ENCODE assay signal across 27 mouse cellular contexts in genomic region chr15:82350349-82350748, GRCm38 (mm10). TPM values are rescaled to one million over a fixed set of nuclear protein-coding genes. Genes with fewer than 3 reads are reported as not detected.
DNase-seq lines count a peak whose midpoint lies in the region; ATAC-seq and TF ChIP-seq lines count a peak whose summit lies in the region.
"Had no signal": no experiment of that assay in that cellular context is flagged by ENCODE, and none has a peak within 500 bp of the region (broad histone marks: within the 10 kb centered on the region; RNA-seq: fewer than 3 reads in every experiment).

No protein-coding gene starts in this region.

- no peak overlapping the region for H3K9ac ChIP-seq in kidney, embryonic 16.5 days (replicated peaks; ENCODE audit: low read length)
- H3K9ac ChIP-seq in intestine, embryonic 16.5 days (ENCODE audit: low read depth, low read length): peak overlapping the region; percentile 25; the same call in 1 of the 2 replicates
- H3K9ac ChIP-seq in liver, embryonic 13.5 days: 0 out of 2 replicates have a peak overlapping the region, but pooled peaks have one; percentile 26
- H3K9ac ChIP-seq: forebrain, postnatal 0 days; heart, embryonic 15.5 days; midbrain, embryonic 13.5 days; neural tube, embryonic 12.5 days had no signal

- H3K36me3 ChIP-seq in kidney, embryonic 16.5 days (ENCODE audit: insufficient read depth, low read length): peaks cover 32% of the 10 kb centered on the region
- H3K36me3 ChIP-seq in intestine, embryonic 16.5 days (ENCODE audit: control insufficient read depth, insufficient read depth, low read length): peaks cover 21% of the 10 kb centered on the region
- peaks cover 46% of the 10 kb centered on the region for H3K36me3 ChIP-seq in liver, embryonic 13.5 days
- H3K36me3 ChIP-seq in small intestine, adult 2 months (ENCODE audit: control insufficient read depth, insufficient read depth, low read length): peaks cover 32% of the 10 kb centered on the region

- no peak for DNase-seq in kidney, postnatal 14 days
- no peak for DNase-seq in liver, embryonic 13.5 days
- DNase-seq in cerebellum, postnatal 25 days: no peak
- DNase-seq in thymus, postnatal 0 days (ENCODE audit: low spot score): no peak
- DNase-seq: adrenal gland, adult 2 months; B cell, adult 2 months; cerebellum, adult 11 months; cerebellum, adult 9-11 months; forebrain, postnatal 0 days; gastrocnemius, postnatal 25 days; heart, adult 18-20 months; heart, postnatal 4 days; kidney, adult 8-10 months; lung, adult 18-20 months; lung, postnatal 10 days; right cerebral cortex, postnatal 14 days; thymus, postnatal 4 days had no signal

- H3K4me1 ChIP-seq in kidney, embryonic 16.5 days (ENCODE audit: insufficient read depth, low read length): peaks cover 29% of the 10 kb centered on the region
- H3K4me1 ChIP-seq in intestine, embryonic 16.5 days (ENCODE audit: control insufficient read depth, insufficient read depth, low read length): peaks cover 39% of the 10 kb centered on the region
- H3K4me1 ChIP-seq in liver, embryonic 13.5 days (replicated peaks): peaks cover 80% of the 10 kb centered on the region
- peaks cover 29% of the 10 kb centered on the region for H3K4me1 ChIP-seq in small intestine, adult 2 months (ENCODE audit: control insufficient read depth, insufficient read depth, insufficient read length, low read length)

- no peak for TF ChIP-seq POLR2A in small intestine, adult 2 months (IDR thresholded peaks at IDR 0.05; ENCODE audit: low read depth, low read length)

- H3K9me3 ChIP-seq in kidney, embryonic 16.5 days (ENCODE audit: low read length): no peaks in the 10 kb centered on the region
- no peaks in the 10 kb centered on the region for H3K9me3 ChIP-seq in intestine, embryonic 16.5 days (ENCODE audit: control insufficient read depth, low read length)
- H3K9me3 ChIP-seq in liver, embryonic 13.5 days (replicated peaks): no peaks in the 10 kb centered on the region
- H3K9me3 ChIP-seq: heart, embryonic 15.5 days; limb, embryonic 10.5 days; midbrain, embryonic 13.5 days; neural tube, embryonic 12.5 days had no signal

- no peak overlapping the region for H3K4me2 ChIP-seq in kidney, embryonic 16.5 days (replicated peaks; ENCODE audit: low read depth, low read length)
- 0 out of 2 replicates have a peak overlapping the region, but pooled peaks have one; percentile 14 for H3K4me2 ChIP-seq in intestine, embryonic 16.5 days (ENCODE audit: low read depth, low read length)
- no peak overlapping the region for H3K4me2 ChIP-seq in liver, embryonic 13.5 days
- H3K4me2 ChIP-seq: heart, embryonic 15.5 days; midbrain, embryonic 13.5 days; neural tube, embryonic 12.5 days had no signal

- no peaks in the 10 kb centered on the region for H3K27me3 ChIP-seq in kidney, embryonic 16.5 days (ENCODE audit: insufficient read depth, low read length)
- no peaks in the 10 kb centered on the region for H3K27me3 ChIP-seq in intestine, embryonic 16.5 days (replicated peaks; ENCODE audit: control insufficient read depth, insufficient read depth, low read length)
- H3K27me3 ChIP-seq in liver, embryonic 13.5 days: no peaks in the 10 kb centered on the region
- H3K27me3 ChIP-seq in small intestine, adult 2 months (ENCODE audit: control insufficient read depth, insufficient read depth, low read length): no peaks in the 10 kb centered on the region
- H3K27me3 ChIP-seq: CH12.LX; heart, embryonic 15.5 days; midbrain, embryonic 13.5 days; neural tube, embryonic 12.5 days had no signal

- TF ChIP-seq CTCF in small intestine, adult 2 months (IDR thresholded peaks at IDR 0.05; ENCODE audit: extremely low read depth, insufficient read length, insufficient replicate concordance, low read depth, low read length): no peak

- no peak overlapping the region for H3K4me3 ChIP-seq in kidney, embryonic 16.5 days (ENCODE audit: low read length)
- no peak overlapping the region for H3K4me3 ChIP-seq in intestine, embryonic 16.5 days (ENCODE audit: low read length)
- no peak overlapping the region for H3K4me3 ChIP-seq in liver, embryonic 13.5 days (replicated peaks)
- no peak overlapping the region for H3K4me3 ChIP-seq in small intestine, adult 2 months (ENCODE audit: low read depth, low read length)
- H3K4me3 ChIP-seq: heart, embryonic 15.5 days; limb, embryonic 10.5 days; midbrain, embryonic 13.5 days; neural tube, embryonic 12.5 days had no signal

- peak overlapping the region; percentile 45; the same call in 1 of the 2 replicates for H3K27ac ChIP-seq in kidney, embryonic 16.5 days (ENCODE audit: low read length)
- H3K27ac ChIP-seq in intestine, embryonic 16.5 days (ENCODE audit: low read length): peak overlapping the region; percentile 76
- peak overlapping the region; percentile 94 for H3K27ac ChIP-seq in liver, embryonic 13.5 days
- H3K27ac ChIP-seq in small intestine, adult 2 months (ENCODE audit: insufficient read depth, low read depth, low read length): peak overlapping the region; percentile 77
- H3K27ac ChIP-seq: heart, embryonic 15.5 days; limb, embryonic 10.5 days; midbrain, embryonic 13.5 days; neural tube, embryonic 12.5 days had no signal

- 90% methylated on average over 4 of the region's 4 CpGs for WGBS in kidney, embryonic 16.5 days
- WGBS in intestine, embryonic 16.5 days: 64% methylated on average over 4 of the region's 4 CpGs
- WGBS in liver, embryonic 13.5 days (ENCODE audit: insufficient replicate concordance): 84% methylated on average over 4 of the region's 4 CpGs
- WGBS in small intestine, adult 2 months: 51% methylated on average over 4 of the region's 4 CpGs

- ATAC-seq in kidney, embryonic 16.5 days (ENCODE audit: low FRiP score, low TSS enrichment): no peak
- no peak for ATAC-seq in intestine, embryonic 16.5 days
- no peak for ATAC-seq in liver, embryonic 13.5 days (ENCODE audit: low read depth)
- ATAC-seq: forebrain, postnatal 0 days; hindbrain, embryonic 16.5 days; midbrain, embryonic 13.5 days had no signal

RNA-seq across cellular contexts. Expression of gene Ndufa6, which starts 3.8 kb away (rescaled TPM):
- polyA plus RNA-seq in kidney, embryonic 16.5 days (2015; fragmentation: Nextera tagmentation; extraction: Ambion mirVana): 415 and 434 TPM in 2 replicates
- polyA plus RNA-seq in intestine, embryonic 16.5 days (2015; fragmentation: Nextera tagmentation; extraction: Ambion mirVana): 561 and 588 TPM in 2 replicates
- polyA plus RNA-seq in liver, embryonic 13.5 days (2015; fragmentation: Nextera tagmentation; extraction: Ambion mirVana): 356 and 357 TPM in 2 replicates
- polyA plus RNA-seq in small intestine, adult 2 months (2012; rRNA removed): 410 and 669 TPM in 2 replicates
- 488 and 492 TPM in 2 replicates for polyA plus RNA-seq in thymus, postnatal 0 days (2015; fragmentation: Nextera tagmentation; extraction: Ambion mirVana)

RNA-seq across cellular contexts. Expression of gene Smdt1, which starts 11.6 kb away (rescaled TPM):
- polyA plus RNA-seq in kidney, embryonic 16.5 days (2015; fragmentation: Nextera tagmentation; extraction: Ambion mirVana): 319 and 325 TPM in 2 replicates
- 332 and 340 TPM in 2 replicates for polyA plus RNA-seq in intestine, embryonic 16.5 days (2015; fragmentation: Nextera tagmentation; extraction: Ambion mirVana)
- polyA plus RNA-seq in liver, embryonic 13.5 days (2015; fragmentation: Nextera tagmentation; extraction: Ambion mirVana): 202 and 208 TPM in 2 replicates
- 200 and 394 TPM in 2 replicates for polyA plus RNA-seq in small intestine, adult 2 months (2012; rRNA removed)
- 317 and 322 TPM in 2 replicates for polyA plus RNA-seq in thymus, postnatal 0 days (2015; fragmentation: Nextera tagmentation; extraction: Ambion mirVana)

RNA-seq across cellular contexts. Expression of gene Pheta2, which starts 11.6 kb away (rescaled TPM):
- polyA plus RNA-seq in kidney, embryonic 16.5 days (2015; fragmentation: Nextera tagmentation; extraction: Ambion mirVana): 10.4 and 12.5 TPM in 2 replicates
- 11.6 and 13.2 TPM in 2 replicates for polyA plus RNA-seq in intestine, embryonic 16.5 days (2015; fragmentation: Nextera tagmentation; extraction: Ambion mirVana)
- 43.4 and 43.8 TPM in 2 replicates for polyA plus RNA-seq in liver, embryonic 13.5 days (2015; fragmentation: Nextera tagmentation; extraction: Ambion mirVana)
- polyA plus RNA-seq in small intestine, adult 2 months (2012; rRNA removed): 0.42 and 0.56 TPM in 2 replicates
- 12.5 and 14.2 TPM in 2 replicates for polyA plus RNA-seq in thymus, postnatal 0 days (2015; fragmentation: Nextera tagmentation; extraction: Ambion mirVana)

RNA-seq across cellular contexts. Expression of gene Naga, which starts 11.6 kb away (rescaled TPM):
- 81.9 and 87.4 TPM in 2 replicates for polyA plus RNA-seq in kidney, embryonic 16.5 days (2015; fragmentation: Nextera tagmentation; extraction: Ambion mirVana)
- polyA plus RNA-seq in intestine, embryonic 16.5 days (2015; fragmentation: Nextera tagmentation; extraction: Ambion mirVana): 296 and 437 TPM in 2 replicates
- polyA plus RNA-seq in liver, embryonic 13.5 days (2015; fragmentation: Nextera tagmentation; extraction: Ambion mirVana): 34.3 and 35.7 TPM in 2 replicates
- 83.2 and 196 TPM in 2 replicates for polyA plus RNA-seq in small intestine, adult 2 months (2012; rRNA removed)
- 35.9 and 38.4 TPM in 2 replicates for polyA plus RNA-seq in thymus, postnatal 0 days (2015; fragmentation: Nextera tagmentation; extraction: Ambion mirVana)

RNA-seq across cellular contexts. Expression of gene Cyp2d22, which starts 29.7 kb away (rescaled TPM):
- polyA plus RNA-seq in kidney, embryonic 16.5 days (2015; fragmentation: Nextera tagmentation; extraction: Ambion mirVana): 18.2 and 21.1 TPM in 2 replicates
- polyA plus RNA-seq in intestine, embryonic 16.5 days (2015; fragmentation: Nextera tagmentation; extraction: Ambion mirVana): 14.1 and 14.9 TPM in 2 replicates
- 7.8 and 9.3 TPM in 2 replicates for polyA plus RNA-seq in liver, embryonic 13.5 days (2015; fragmentation: Nextera tagmentation; extraction: Ambion mirVana)
- polyA plus RNA-seq in small intestine, adult 2 months (2012; rRNA removed): 18.5 and 67.5 TPM in 2 replicates
- 1.8 and 2.7 TPM in 2 replicates for polyA plus RNA-seq in thymus, postnatal 0 days (2015; fragmentation: Nextera tagmentation; extraction: Ambion mirVana)
- polyA plus RNA-seq: G1E had no signal
